Mouse (Mus musculus): ENCODE measurements around the gene Cfap61. TPM values are rescaled to one million over a fixed set of nuclear protein-coding genes. Genes with fewer than 3 reads are reported as not detected.

The Cfap61 gene
- polyA plus RNA-seq, 1 experiment from 2014 or later, result 0.16 TPM

DNA sequence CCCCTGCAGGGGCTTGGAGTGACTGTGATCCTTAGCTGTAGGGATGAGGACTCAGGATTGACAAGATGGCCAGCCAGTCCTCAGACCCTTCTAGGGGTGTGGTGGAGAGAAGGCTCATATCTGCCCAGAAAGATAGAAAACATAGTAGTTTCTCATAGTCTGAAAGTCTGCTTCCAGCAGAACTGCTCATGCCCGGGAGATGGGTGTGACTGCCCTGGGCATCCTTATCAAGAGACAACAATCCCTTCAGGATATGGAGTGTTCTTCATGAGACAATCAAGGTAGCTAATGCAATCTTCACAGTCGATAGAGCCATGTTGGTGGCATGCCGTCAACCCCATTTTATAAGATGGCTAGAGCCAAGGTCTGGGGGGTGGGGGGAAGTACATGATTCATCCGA, 173.4 kb downstream of the Cfap61 start:
- no peaks in the 10 kb centered on the region for H3K4me1 ChIP-seq (replicated peaks; ENCODE audit: control insufficient read depth, insufficient read depth)
- no peak for ATAC-seq (ENCODE audit: low FRiP score, low TSS enrichment)
- H3K27ac ChIP-seq (replicated peaks), result no peak overlapping the region

DNA sequence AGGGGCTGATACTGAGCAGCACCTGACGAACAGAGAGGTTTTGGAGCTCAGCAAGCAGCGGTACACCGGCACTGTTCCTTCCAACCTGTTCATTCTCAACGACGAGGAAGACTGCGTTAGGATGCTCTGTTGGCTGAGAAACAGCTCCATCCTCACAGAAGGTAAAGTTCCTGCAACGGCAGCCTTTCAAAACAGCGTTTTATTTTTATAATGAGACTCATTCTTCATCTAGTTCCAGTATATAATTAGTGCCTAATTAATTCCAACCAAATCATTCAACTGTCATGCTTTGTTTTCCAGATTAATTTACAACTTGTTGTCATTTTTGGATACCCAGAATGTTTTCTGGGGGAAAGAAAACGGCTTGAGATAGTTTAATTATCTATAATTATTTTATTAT, 175.3 kb downstream of the Cfap61 start:
- no peak overlapping the region for H3K9ac ChIP-seq (ENCODE audit: low read length)
- H3K27me3 ChIP-seq (ENCODE audit: control insufficient read depth, insufficient read depth, low read length), result no peaks in the 10 kb centered on the region
- WGBS, result 76% methylated on average over 9 of the region's 9 CpGs
- no peak overlapping the region for H3K27ac ChIP-seq (replicated peaks)
- TF ChIP-seq EP300 (optimal IDR thresholded peaks at IDR 0.05) (no peak), CTCF (IDR thresholded peaks at IDR 0.05; ENCODE audit: low read depth) (no peak)
- H3K4me1 ChIP-seq (replicated peaks; ENCODE audit: control insufficient read depth, insufficient read depth), result no peaks in the 10 kb centered on the region
- H3K36me3 ChIP-seq (ENCODE audit: control insufficient read depth, insufficient read depth, low read length), result no peaks in the 10 kb centered on the region
- ATAC-seq (ENCODE audit: low FRiP score, low TSS enrichment), result no peak
- no peak for DNase-seq (ENCODE audit: low spot score)
- no peaks in the 10 kb centered on the region for H3K9me3 ChIP-seq (ENCODE audit: control insufficient read depth, low read length)
- H3K4me3 ChIP-seq (ENCODE audit: low read depth, low read length), result no peak overlapping the region
- H3K4me2 ChIP-seq (replicated peaks; ENCODE audit: low read depth), result no peak overlapping the region

More for the DNA sequence above, 173.4 kb downstream of the Cfap61 start:
- H3K27me3 ChIP-seq (ENCODE audit: control insufficient read depth, insufficient read depth, low read length), result no peaks in the 10 kb centered on the region
- H3K4me2 ChIP-seq (replicated peaks; ENCODE audit: low read depth), result no peak overlapping the region
- H3K4me3 ChIP-seq (ENCODE audit: low read depth, low read length), result no peak overlapping the region
- no peaks in the 10 kb centered on the region for H3K36me3 ChIP-seq (ENCODE audit: control insufficient read depth, insufficient read depth, low read length)
- no peaks in the 10 kb centered on the region for H3K9me3 ChIP-seq (ENCODE audit: control insufficient read depth, low read length)
- no peak for DNase-seq (ENCODE audit: low spot score)
- TF ChIP-seq EP300 (optimal IDR thresholded peaks at IDR 0.05) (no peak), CTCF (IDR thresholded peaks at IDR 0.05; ENCODE audit: low read depth) (no peak)
- no peak overlapping the region for H3K9ac ChIP-seq (ENCODE audit: low read length)
- WGBS, result 86% methylated on average over 4 of the region's 4 CpGs

DNA sequence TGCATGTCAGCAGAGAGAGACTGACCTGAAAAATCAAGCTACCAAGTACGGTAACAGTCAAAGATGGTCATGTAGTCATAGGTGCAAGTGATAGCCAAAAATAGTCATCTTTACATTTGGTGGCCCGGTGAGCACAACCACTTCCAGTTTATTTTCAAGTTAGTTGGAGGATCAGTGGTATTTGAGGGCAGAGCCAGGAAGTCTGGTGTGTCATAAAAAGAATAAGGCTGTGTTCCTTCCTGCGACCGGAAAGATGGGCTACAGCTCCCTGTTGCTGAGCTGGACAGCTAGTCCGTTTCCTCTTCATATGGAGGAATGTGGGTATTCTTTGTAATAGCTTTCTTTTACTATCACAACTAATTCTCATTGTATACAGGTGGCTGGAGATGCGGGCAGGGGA, 181.7 kb downstream of the Cfap61 start:
- H3K4me3 ChIP-seq (ENCODE audit: low read depth, low read length), result no peak overlapping the region
- ATAC-seq (ENCODE audit: low FRiP score, low TSS enrichment) (no peak), DNase-seq (ENCODE audit: low spot score) (no peak)
- TF ChIP-seq CTCF (IDR thresholded peaks at IDR 0.05; ENCODE audit: low read depth) (no peak), EP300 (optimal IDR thresholded peaks at IDR 0.05) (no peak)
- no peaks in the 10 kb centered on the region for H3K27me3 ChIP-seq (ENCODE audit: control insufficient read depth, insufficient read depth, low read length)
- no peak overlapping the region for H3K27ac ChIP-seq (replicated peaks)
- H3K36me3 ChIP-seq (ENCODE audit: control insufficient read depth, insufficient read depth, low read length), result no peaks in the 10 kb centered on the region
- no peaks in the 10 kb centered on the region for H3K9me3 ChIP-seq (ENCODE audit: control insufficient read depth, low read length)
- H3K9ac ChIP-seq (ENCODE audit: low read length), result no peak overlapping the region
- H3K4me1 ChIP-seq (replicated peaks; ENCODE audit: control insufficient read depth, insufficient read depth), result no peaks in the 10 kb centered on the region
- H3K4me2 ChIP-seq (replicated peaks; ENCODE audit: low read depth), result no peak overlapping the region
- 78% methylated on average over 6 of the region's 6 CpGs for WGBS

- 90% methylated on average over 5 of the region's 5 CpGs for WGBS
- ATAC-seq (ENCODE audit: low FRiP score, low TSS enrichment), result no peak
- H3K4me2 ChIP-seq (replicated peaks; ENCODE audit: low read depth), result no peak overlapping the region
Measured at GRCm38 (mm10) chr2:146116726-146117125, 182.1 kb downstream of the Cfap61 start.

GRCm38 (mm10) chr2:146117191-146117914, 182.8 kb downstream of the Cfap61 start:
- H3K27me3 ChIP-seq (ENCODE audit: control insufficient read depth, insufficient read depth, low read length), result no peaks in the 10 kb centered on the region
- TF ChIP-seq CTCF (IDR thresholded peaks at IDR 0.05; ENCODE audit: low read depth) (no peak), EP300 (optimal IDR thresholded peaks at IDR 0.05) (no peak)
- no peaks in the 10 kb centered on the region for H3K36me3 ChIP-seq (ENCODE audit: control insufficient read depth, insufficient read depth, low read length)
- DNase-seq (ENCODE audit: low spot score) (no peak), ATAC-seq (ENCODE audit: low FRiP score, low TSS enrichment) (no peak)
- no peaks in the 10 kb centered on the region for H3K9me3 ChIP-seq (ENCODE audit: control insufficient read depth, low read length)
- no peak overlapping the region for H3K27ac ChIP-seq (replicated peaks)
- no peaks in the 10 kb centered on the region for H3K4me1 ChIP-seq (replicated peaks; ENCODE audit: control insufficient read depth, insufficient read depth)
- 49% methylated on average over 17 of the region's 17 CpGs for WGBS
- H3K4me2 ChIP-seq (replicated peaks; ENCODE audit: low read depth), result no peak overlapping the region
- no peak overlapping the region for H3K4me3 ChIP-seq (ENCODE audit: low read depth, low read length)
- no peak overlapping the region for H3K9ac ChIP-seq (ENCODE audit: low read length)

More at GRCm38 (mm10) chr2:146116726-146117125, 182.1 kb downstream of the Cfap61 start:
- DNase-seq (ENCODE audit: low spot score), result no peak
- no peak overlapping the region for H3K4me3 ChIP-seq (ENCODE audit: low read depth, low read length)
- H3K27ac ChIP-seq (replicated peaks), result no peak overlapping the region
- no peak overlapping the region for H3K9ac ChIP-seq (ENCODE audit: low read length)
- no peaks in the 10 kb centered on the region for H3K9me3 ChIP-seq (ENCODE audit: control insufficient read depth, low read length)
- no peaks in the 10 kb centered on the region for H3K4me1 ChIP-seq (replicated peaks; ENCODE audit: control insufficient read depth, insufficient read depth)
- no peaks in the 10 kb centered on the region for H3K36me3 ChIP-seq (ENCODE audit: control insufficient read depth, insufficient read depth, low read length)
- H3K27me3 ChIP-seq (ENCODE audit: control insufficient read depth, insufficient read depth, low read length), result no peaks in the 10 kb centered on the region
- no peak for TF ChIP-seq EP300 (optimal IDR thresholded peaks at IDR 0.05)
- no peak for TF ChIP-seq CTCF (IDR thresholded peaks at IDR 0.05; ENCODE audit: low read depth)

GRCm38 (mm10) chr2:146117915-146118403, 183.4 kb downstream of the Cfap61 start:
- Histone ChIP-seq H3K4me3 (ENCODE audit: low read depth, low read length) (no peak overlapping the region), H3K9ac (ENCODE audit: low read length) (no peak overlapping the region), H3K4me1 (replicated peaks; ENCODE audit: control insufficient read depth, insufficient read depth) (no peaks in the 10 kb centered on the region), H3K9me3 (ENCODE audit: control insufficient read depth, low read length) (no peaks in the 10 kb centered on the region), H3K27me3 (ENCODE audit: control insufficient read depth, insufficient read depth, low read length) (no peaks in the 10 kb centered on the region), H3K36me3 (ENCODE audit: control insufficient read depth, insufficient read depth, low read length) (no peaks in the 10 kb centered on the region), H3K4me2 (replicated peaks; ENCODE audit: low read depth) (no peak overlapping the region), H3K27ac (replicated peaks) (no peak overlapping the region)
- no peak for DNase-seq (ENCODE audit: low spot score)
- no peak for TF ChIP-seq CTCF (IDR thresholded peaks at IDR 0.05; ENCODE audit: low read depth)
- no peak for TF ChIP-seq EP300 (optimal IDR thresholded peaks at IDR 0.05)
- 52% methylated on average over 3 of the region's 3 CpGs for WGBS
- ATAC-seq (ENCODE audit: low FRiP score, low TSS enrichment), result no peak

All from stomach, postnatal 0 days (tissue).